Comparison of ENCODE assay signal across 15 mouse cellular contexts in genomic region chr6:100795797-100796196, GRCm38 (mm10). TPM values are rescaled to one million over a fixed set of nuclear protein-coding genes. Genes with fewer than 3 reads are reported as not detected.
A peak's percentile ranks its signal among the peaks of the same experiment; 100 is the strongest.
DNase-seq lines count a peak whose midpoint lies in the region; ATAC-seq and TF ChIP-seq lines count a peak whose summit lies in the region.
"Had no signal": no experiment of that assay in that cellular context is flagged by ENCODE, and none has a peak within 500 bp of the region (broad histone marks: within the 10 kb centered on the region; RNA-seq: fewer than 3 reads in every experiment).

No protein-coding gene starts in this region.

- no peak overlapping the region for H3K4me2 ChIP-seq in lung, embryonic 14.5 days
- H3K4me2 ChIP-seq in embryonic facial prominence, embryonic 11.5 days (ENCODE audit: low read depth, low read length): no peak overlapping the region
- H3K4me2 ChIP-seq: embryonic facial prominence, embryonic 15.5 days; hindbrain, embryonic 12.5 days had no signal

- no peak overlapping the region for H3K27ac ChIP-seq in lung, embryonic 14.5 days (ENCODE audit: low read depth)
- no peak overlapping the region for H3K27ac ChIP-seq in embryonic facial prominence, embryonic 11.5 days (replicated peaks; ENCODE audit: low read depth, low read length)
- H3K27ac ChIP-seq: embryonic facial prominence, embryonic 15.5 days; hindbrain, embryonic 12.5 days had no signal

- no peaks in the 10 kb centered on the region for H3K9me3 ChIP-seq in lung, embryonic 14.5 days (ENCODE audit: low read depth, low read length)
- no peaks in the 10 kb centered on the region for H3K9me3 ChIP-seq in embryonic facial prominence, embryonic 11.5 days (replicated peaks; ENCODE audit: control insufficient read depth, low read length)
- H3K9me3 ChIP-seq: embryonic facial prominence, embryonic 15.5 days; hindbrain, embryonic 12.5 days had no signal

- TF ChIP-seq CTCF in lung, embryonic 14.5 days (IDR thresholded peaks at IDR 0.05; ENCODE audit: low read depth): no peak

- H3K4me1 ChIP-seq in lung, embryonic 14.5 days (ENCODE audit: insufficient read depth): no peaks in the 10 kb centered on the region
- H3K4me1 ChIP-seq in embryonic facial prominence, embryonic 11.5 days (ENCODE audit: control insufficient read depth, insufficient read depth, low read length): no peaks in the 10 kb centered on the region
- H3K4me1 ChIP-seq: hindbrain, embryonic 12.5 days had no signal

- no peak overlapping the region for H3K9ac ChIP-seq in lung, embryonic 14.5 days
- no peak overlapping the region for H3K9ac ChIP-seq in embryonic facial prominence, embryonic 11.5 days (replicated peaks; ENCODE audit: low read length)
- H3K9ac ChIP-seq: embryonic facial prominence, embryonic 15.5 days; hindbrain, embryonic 12.5 days had no signal

- H3K4me3 ChIP-seq in lung, embryonic 14.5 days (ENCODE audit: low read depth, low read length): no peak overlapping the region
- no peak overlapping the region for H3K4me3 ChIP-seq in embryonic facial prominence, embryonic 11.5 days (ENCODE audit: low read depth, low read length)
- H3K4me3 ChIP-seq: embryonic facial prominence, embryonic 15.5 days; hindbrain, embryonic 12.5 days had no signal

- no peaks in the 10 kb centered on the region for H3K36me3 ChIP-seq in lung, embryonic 14.5 days (ENCODE audit: insufficient read depth)
- no peaks in the 10 kb centered on the region for H3K36me3 ChIP-seq in embryonic facial prominence, embryonic 11.5 days (replicated peaks; ENCODE audit: control insufficient read depth, insufficient read depth, low read depth, low read length)
- H3K36me3 ChIP-seq: hindbrain, embryonic 12.5 days had no signal

- no peaks in the 10 kb centered on the region for H3K27me3 ChIP-seq in lung, embryonic 14.5 days (ENCODE audit: insufficient read depth, low read length)
- H3K27me3 ChIP-seq in embryonic facial prominence, embryonic 11.5 days (ENCODE audit: control insufficient read depth, insufficient read depth, low read length): no peaks in the 10 kb centered on the region
- H3K27me3 ChIP-seq: embryonic facial prominence, embryonic 15.5 days; hindbrain, embryonic 12.5 days had no signal

- WGBS in lung, embryonic 14.5 days: 41% methylated on average over 6 of the region's 6 CpGs
- WGBS in embryonic facial prominence, embryonic 11.5 days: 48% methylated on average over 6 of the region's 6 CpGs

- ATAC-seq in lung, embryonic 14.5 days (ENCODE audit: insufficient read depth): no peak
- ATAC-seq in embryonic facial prominence, embryonic 11.5 days (replicated peaks; ENCODE audit: insufficient number of reproducible peaks, low FRiP score, low TSS enrichment, low read depth): no peak
- ATAC-seq: forebrain, embryonic 16.5 days; intestine, postnatal 0 days had no signal

- peak; percentile 21 for DNase-seq in lung, embryonic 14.5 days
- no peak for DNase-seq in lung, postnatal 36 days
- peak; percentile 46 for DNase-seq in embryonic facial prominence, embryonic 11.5 days (ENCODE audit: low spot score)
- DNase-seq in kidney, adult 8-10 months: peak; percentile 27 to 57
- peak; percentile 31 to 54 for DNase-seq in kidney, postnatal 4 days
- no peak for DNase-seq in cerebellum, postnatal 4 days (ENCODE audit: low spot score in 2 of 2)
- DNase-seq in Muller cell, postnatal 12 days (ENCODE audit: inconsistent ontology term): no peak
- DNase-seq: adrenal gland, postnatal 36 days; cerebellum, postnatal 25 days; right cerebral cortex, postnatal 14 days; thymus, adult 18-20 months had no signal

RNA-seq across cellular contexts. Expression of gene Ppp4r2, which starts 37.6 kb away (rescaled TPM):
- 31.8 and 33.9 TPM in 2 replicates for polyA plus RNA-seq in lung, embryonic 14.5 days (2014; fragmentation: Nextera tagmentation; extraction: Ambion mirVana)
- polyA plus RNA-seq in embryonic facial prominence, embryonic 11.5 days (2014; fragmentation: Nextera tagmentation; extraction: Ambion mirVana): 33.1 and 35.5 TPM in 2 replicates

Comparison
In these comparisons a context has a peak if more than half of its experiments do, and no peak if none do; other contexts are left out.
1. DNase-seq: peak in lung, embryonic 14.5 days (single experiment), embryonic facial prominence, embryonic 11.5 days (single experiment), kidney, adult 8-10 months (2 of 2) and kidney, postnatal 4 days (2 of 2); none in lung, postnatal 36 days (single experiment), cerebellum, postnatal 4 days (0 of 2) and Muller cell, postnatal 12 days (single experiment).